Mouse (Mus musculus) heart, embryonic 13.5 days (tissue): Measurements from ENCODE around the gene Olfr790. TPM values are rescaled to one million over a fixed set of nuclear protein-coding genes. Genes with fewer than 3 reads are reported as not detected.

Source experiments
- polyA plus RNA-seq: library from polyadenylated mRNA; unstranded; fragments of >200 nt; fragmentation: Nextera tagmentation; extraction: Ambion mirVana; gene quantifications from 2 replicates; pipeline ENCODE4 v1.2.1, GENCODE M21; 2015

Gene Olfr790
- polyA plus RNA-seq, 1 experiment from 2014 or later, result not detected

Other genes starting within 250 kb of the Olfr790 start
- not detected in 2 replicates for gene Olfr776, start 239.4 kb upstream of the Olfr790 start, polyA plus RNA-seq
- not detected in 2 replicates for gene Olfr777, start 227.0 kb upstream of the Olfr790 start, polyA plus RNA-seq
- not detected in 2 replicates for gene Olfr780, start 180.4 kb upstream of the Olfr790 start, polyA plus RNA-seq
- not detected in 2 replicates for gene Olfr781, start 169.6 kb upstream of the Olfr790 start, polyA plus RNA-seq
- gene Olfr782, start 149.6 kb upstream of the Olfr790 start, polyA plus RNA-seq, result not detected in 2 replicates
- gene Olfr784, start 114.4 kb upstream of the Olfr790 start, polyA plus RNA-seq, result 0.07 TPM in 1 of 2 replicates, not detected in the other
- not detected in 2 replicates for gene Olfr785, start 93.1 kb upstream of the Olfr790 start, polyA plus RNA-seq
- not detected in 2 replicates for gene Olfr786, start 71.2 kb upstream of the Olfr790 start, polyA plus RNA-seq
- not detected in 2 replicates for gene Olfr787, start 36.6 kb upstream of the Olfr790 start, polyA plus RNA-seq
- not detected in 2 replicates for gene Olfr788, start 27.5 kb upstream of the Olfr790 start, polyA plus RNA-seq
- not detected in 2 replicates for gene Olfr789, start 13.7 kb upstream of the Olfr790 start, polyA plus RNA-seq
- not detected in 2 replicates for gene Olfr791, start 23.3 kb downstream of the Olfr790 start, polyA plus RNA-seq
- gene Olfr792, start 40.7 kb downstream of the Olfr790 start, polyA plus RNA-seq, result not detected in 2 replicates
- not detected in 2 replicates for gene Olfr794, start 69.2 kb downstream of the Olfr790 start, polyA plus RNA-seq
- gene Olfr796, start 114.1 kb downstream of the Olfr790 start, polyA plus RNA-seq, result not detected in 2 replicates
- gene Olfr798, start 129.4 kb downstream of the Olfr790 start, polyA plus RNA-seq, result not detected in 2 replicates
- gene Olfr799, start 139.0 kb downstream of the Olfr790 start, polyA plus RNA-seq, result not detected in 2 replicates
- gene Olfr800, start 159.2 kb downstream of the Olfr790 start, polyA plus RNA-seq, result not detected in 2 replicates
- not detected in 2 replicates for gene Olfr801, start 175.4 kb downstream of the Olfr790 start, polyA plus RNA-seq
- gene Olfr802, start 189.7 kb downstream of the Olfr790 start, polyA plus RNA-seq, result not detected in 2 replicates
- gene Olfr803, start 195.8 kb downstream of the Olfr790 start, polyA plus RNA-seq, result not detected in 2 replicates
- not detected in 2 replicates for gene Olfr804, start 204.7 kb downstream of the Olfr790 start, polyA plus RNA-seq
- gene Olfr805, start 230.9 kb downstream of the Olfr790 start, polyA plus RNA-seq, result not detected in 2 replicates
- not detected in 2 replicates for gene Olfr806, start 243.4 kb downstream of the Olfr790 start, polyA plus RNA-seq